Mouse (Mus musculus) hindbrain, embryonic 10.5 days (tissue): ENCODE results near the gene Ppp5c. TPM values are rescaled to one million over a fixed set of nuclear protein-coding genes. Genes with fewer than 3 reads are reported as not detected.

Experiments used
- DNase-seq: peaks from one replicate; pipeline ENCODE4 v3.0.0-alpha.2; 2017; ENCODE audit warnings: low spot score
- H3K27ac ChIP-seq: fragments of 300-500 bp; sonication (generic); 2 replicates; pipeline ENCODE4 v1.5.1; 2016; ENCODE audit warnings: mild to moderate bottlenecking, moderate library complexity
- H3K27me3 ChIP-seq: fragments of 300-500 bp; sonication (generic); 2 replicates; pipeline ENCODE4 v1.6.1; 2016; ENCODE audit warnings: mild to moderate bottlenecking; ENCODE audit not compliant: poor library complexity, insufficient read depth, severe bottlenecking
- H3K36me3 ChIP-seq: fragments of 300-500 bp; sonication (generic); 2 replicates; pipeline ENCODE4 v1.6.1; 2016; ENCODE audit warnings: mild to moderate bottlenecking, moderate library complexity
- H3K4me1 ChIP-seq: fragments of 300-500 bp; sonication (generic); replicated peaks from 2 replicates; pipeline ENCODE4 v1.6.1; 2016; ENCODE audit warnings: mild to moderate bottlenecking
- H3K4me3 ChIP-seq: fragments of 300-500 bp; sonication (generic); 2 replicates; pipeline ENCODE4 v1.5.1; 2016; ENCODE audit warnings: mild to moderate bottlenecking, moderate library complexity
- H3K9me3 ChIP-seq: fragments of 300-500 bp; sonication (generic); 2 replicates; pipeline ENCODE4 v1.6.1; 2016; ENCODE audit warnings: mild to moderate bottlenecking, moderate library complexity
- WGBS: fragments of 180-500 bp; shearing (Covaris S2); methylation state at CpG from one replicate; pipeline ENCODE4 v1.1.7; 2016; 5-methylcytosine and 5-hydroxymethylcytosine counted together
- polyA plus RNA-seq: library from polyadenylated mRNA; unstranded; fragments of >200 nt; fragmentation: Nextera tagmentation; extraction: Ambion mirVana; gene quantifications from 2 replicates; pipeline ENCODE4 v1.2.1, GENCODE M21; 2016

Gene Ppp5c
- polyA plus RNA-seq, 1 experiment from 2014 or later = 126 TPM

DNA sequence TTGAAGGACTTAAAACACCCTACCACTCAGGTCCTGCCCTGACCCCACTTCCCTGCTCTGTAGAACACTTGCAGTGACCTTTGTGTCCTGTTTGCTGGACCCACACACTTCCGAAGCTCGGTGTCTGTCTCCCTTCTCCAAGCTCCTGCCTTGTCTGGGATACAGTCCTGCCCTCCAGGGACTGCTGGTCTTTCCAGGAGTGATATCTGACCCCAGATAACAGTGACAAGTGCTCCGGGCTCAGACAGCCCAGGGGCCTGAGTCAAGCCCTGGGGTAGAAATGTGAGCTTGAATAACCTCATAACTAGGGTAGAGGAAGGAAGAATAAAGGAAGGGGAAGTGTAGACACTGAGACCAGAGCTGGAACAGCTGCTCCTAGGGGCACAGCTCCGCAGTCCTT, 4.0 kb downstream of the Ppp5c start:
- peaks cover 36% of the 10 kb centered on the region for H3K4me1 ChIP-seq
- DNase-seq = no peak
- 81% methylated on average over 4 of the region's 4 CpGs for whole genome bisulfite sequencing
- no peaks in the 10 kb centered on the region for H3K27me3 ChIP-seq
- peaks cover 71% of the 10 kb centered on the region for H3K36me3 ChIP-seq
- 0 out of 2 replicates have a peak, but pooled peaks cover 6% of the 10 kb centered on the region for H3K9me3 ChIP-seq
- H3K27ac ChIP-seq = no peak overlapping the region
- H3K4me3 ChIP-seq = no peak overlapping the region

DNA sequence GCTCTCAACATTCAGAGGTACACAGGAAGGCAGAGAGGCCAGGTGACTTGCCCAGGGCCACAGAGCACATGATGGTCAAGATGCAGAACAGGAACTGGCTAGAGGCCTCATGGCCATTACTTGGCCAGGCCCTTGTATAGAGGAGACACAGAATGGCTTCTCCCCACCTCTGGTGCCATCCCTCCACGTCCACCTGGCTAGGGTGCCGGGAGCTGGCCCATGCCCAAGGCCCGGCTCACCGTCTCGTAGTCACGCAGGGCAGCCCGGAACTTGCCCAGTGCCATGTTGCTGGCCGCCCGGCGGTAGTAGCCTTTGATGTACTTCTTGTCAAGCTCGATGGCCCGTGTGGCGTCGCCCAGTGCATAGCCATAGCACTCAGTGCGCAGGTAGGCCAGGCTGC, 5.5 kb downstream of the Ppp5c start:
- peaks cover 35% of the 10 kb centered on the region for H3K4me1 ChIP-seq
- 97% methylated on average over 15 of the region's 15 CpGs for WGBS
- H3K27ac ChIP-seq = no peak overlapping the region
- H3K9me3 ChIP-seq = no peaks in the 10 kb centered on the region
- no peak for DNase-seq
- no peak overlapping the region for H3K4me3 ChIP-seq
- peaks cover 82% of the 10 kb centered on the region for H3K36me3 ChIP-seq
- H3K27me3 ChIP-seq = no peaks in the 10 kb centered on the region

GRCm38 (mm10) chr7:17019426-17020166, 8.1 kb downstream of the Ppp5c start:
- peaks cover 96% of the 10 kb centered on the region for H3K36me3 ChIP-seq

GRCm38 (mm10) chr7:17017921-17018320, 9.8 kb downstream of the Ppp5c start:
- Histone ChIP-seq H3K36me3 (peaks cover 96% of the 10 kb centered on the region), H3K27ac (no peak overlapping the region), H3K4me3 (no peak overlapping the region), H3K9me3 (no peaks in the 10 kb centered on the region), H3K4me1 (no peaks in the 10 kb centered on the region), H3K27me3 (no peaks in the 10 kb centered on the region)
- WGBS = 92% methylated on average over 2 of the region's 2 CpGs
- DNase-seq = no peak

More at GRCm38 (mm10) chr7:17019426-17020166, 8.1 kb downstream of the Ppp5c start:
- Histone ChIP-seq H3K9me3 (no peaks in the 10 kb centered on the region), H3K4me3 (no peak overlapping the region), H3K27ac (no peak overlapping the region), H3K4me1 (peaks cover 9% of the 10 kb centered on the region), H3K27me3 (no peaks in the 10 kb centered on the region)
- DNase-seq = no peak
- 96% methylated on average over 7 of the region's 7 CpGs for WGBS

DNA sequence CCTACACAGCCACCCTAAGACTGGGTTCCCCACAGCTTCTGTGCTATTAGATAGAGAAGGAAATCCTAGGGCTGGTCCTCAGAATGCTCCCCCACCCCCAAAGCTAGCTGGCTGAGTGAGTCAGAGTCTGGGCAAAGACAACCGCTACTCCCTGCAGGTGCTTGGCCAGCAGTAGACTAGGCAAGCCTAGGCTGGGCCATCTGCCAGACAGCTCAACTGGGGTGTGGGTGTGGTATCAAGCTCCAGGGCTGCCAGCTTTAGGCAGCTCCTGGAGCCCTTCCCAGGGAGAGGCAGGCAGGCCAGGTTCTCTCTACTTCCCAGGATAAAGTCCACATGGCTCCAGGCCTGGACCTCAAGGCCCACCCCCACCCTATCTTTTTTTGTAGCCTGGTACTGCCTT, 10.7 kb downstream of the Ppp5c start:
- no peak for DNase-seq
- H3K9me3 ChIP-seq = no peaks in the 10 kb centered on the region
- peaks cover 96% of the 10 kb centered on the region for H3K36me3 ChIP-seq
- WGBS = 94% methylated on average over 1 of the region's 1 CpGs
- no peak overlapping the region for H3K4me3 ChIP-seq
- H3K4me1 ChIP-seq = no peaks in the 10 kb centered on the region
- no peaks in the 10 kb centered on the region for H3K27me3 ChIP-seq
- no peak overlapping the region for H3K27ac ChIP-seq

DNA sequence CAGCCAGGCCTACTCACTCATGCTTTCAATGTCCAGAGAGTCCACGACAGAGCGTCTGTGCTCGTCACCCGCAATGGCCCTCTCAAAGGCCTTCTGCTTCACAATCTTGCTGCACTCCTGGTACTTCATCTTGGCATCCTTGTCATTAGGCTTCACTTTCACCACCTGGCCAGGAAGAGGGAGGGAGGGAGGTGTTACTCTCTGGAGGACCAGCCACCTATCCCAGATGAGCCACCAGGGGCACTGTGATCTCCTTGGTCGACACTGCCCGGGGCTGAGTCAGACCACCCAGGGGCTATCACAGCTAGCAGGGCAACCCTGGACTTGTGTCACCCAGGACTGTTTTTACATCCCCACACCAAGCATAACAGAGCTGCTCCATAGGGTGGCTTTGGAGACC, 12.3 kb downstream of the Ppp5c start:
- no peaks in the 10 kb centered on the region for H3K9me3 ChIP-seq
- H3K4me1 ChIP-seq = no peaks in the 10 kb centered on the region
- 84% methylated on average over 6 of the region's 6 CpGs for WGBS
- DNase-seq = no peak
- no peak overlapping the region for H3K27ac ChIP-seq
- H3K36me3 ChIP-seq = peaks cover 96% of the 10 kb centered on the region
- H3K27me3 ChIP-seq = no peaks in the 10 kb centered on the region
- no peak overlapping the region for H3K4me3 ChIP-seq

DNA sequence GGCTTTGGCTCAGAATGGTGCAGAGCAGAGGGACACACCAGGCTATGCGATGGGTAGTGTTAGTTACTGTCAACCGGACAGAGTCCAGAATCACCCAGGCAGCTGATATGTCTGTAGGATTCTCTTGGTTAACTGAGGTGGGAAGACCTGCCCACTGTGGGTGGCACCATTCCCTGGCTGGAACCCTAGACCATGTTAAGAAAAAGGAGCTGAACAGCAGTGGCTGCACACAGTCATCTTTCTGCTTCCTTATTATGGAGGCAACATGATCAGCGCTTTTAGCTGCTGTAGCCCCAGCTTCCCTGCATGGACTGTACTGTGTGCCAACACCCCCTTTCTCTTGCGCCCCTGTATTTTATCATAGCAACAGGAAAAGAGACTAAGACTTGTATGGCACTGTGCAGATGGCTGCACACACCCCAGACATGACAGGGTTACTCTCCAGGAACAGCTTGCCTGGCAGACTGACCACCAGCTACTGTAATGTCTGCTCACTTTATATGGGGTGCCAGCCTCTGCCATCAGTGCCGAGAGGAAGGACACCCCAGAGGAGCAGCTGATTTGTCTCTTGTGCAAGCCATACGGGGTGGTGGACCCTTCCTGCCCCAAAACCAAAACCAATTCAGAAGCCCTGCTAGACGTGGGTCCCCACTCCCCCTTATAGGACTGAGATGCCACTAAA, 15.7 kb downstream of the Ppp5c start:
- no peaks in the 10 kb centered on the region for H3K27me3 ChIP-seq
- H3K4me1 ChIP-seq = no peaks in the 10 kb centered on the region
- no peaks in the 10 kb centered on the region for H3K9me3 ChIP-seq
- H3K27ac ChIP-seq = no peak overlapping the region
- no peak overlapping the region for H3K4me3 ChIP-seq
- H3K36me3 ChIP-seq = peaks cover 100% of the 10 kb centered on the region
- no peak for DNase-seq
- WGBS = 93% methylated on average over 7 of the region's 7 CpGs

GRCm38 (mm10) chr7:17010010-17010347, 17.7 kb downstream of the Ppp5c start:
- Histone ChIP-seq H3K4me3 (no peak overlapping the region), H3K9me3 (0 out of 2 replicates have a peak, but pooled peaks cover under 1% of the 10 kb centered on the region), H3K36me3 (peaks cover 100% of the 10 kb centered on the region), H3K27ac (no peak overlapping the region), H3K27me3 (no peaks in the 10 kb centered on the region), H3K4me1 (no peaks in the 10 kb centered on the region)
- 92% methylated on average over 5 of the region's 5 CpGs for WGBS
- no peak for DNase-seq

GRCm38 (mm10) chr7:17009326-17010009, 18.3 kb downstream of the Ppp5c start:
- H3K36me3 ChIP-seq = peaks cover 100% of the 10 kb centered on the region
- DNase-seq = no peak

DNA sequence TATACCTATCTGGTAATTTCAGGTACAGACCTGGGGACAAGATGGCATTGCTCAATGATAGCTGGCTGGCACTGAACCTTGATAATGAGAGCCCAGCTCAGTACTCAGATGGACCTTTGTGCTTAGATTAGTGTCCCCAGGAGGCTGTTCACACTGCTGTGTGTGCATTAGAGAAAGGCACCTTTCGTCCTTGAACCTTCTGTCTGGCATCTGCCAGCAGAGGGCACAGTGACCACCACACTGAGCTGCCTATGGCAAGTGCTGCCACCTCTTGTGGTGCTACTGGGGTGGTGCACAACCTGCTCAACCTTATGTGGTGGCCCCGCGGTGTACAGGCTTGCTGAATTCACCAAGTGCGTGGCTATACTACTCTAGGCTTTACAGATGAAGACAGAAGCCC, 20.4 kb downstream of the Ppp5c start:
- 84% methylated on average over 4 of the region's 4 CpGs for WGBS
- Histone ChIP-seq H3K4me3 (no peak overlapping the region), H3K4me1 (no peaks in the 10 kb centered on the region), H3K36me3 (peaks cover 91% of the 10 kb centered on the region), H3K27ac (no peak overlapping the region), H3K27me3 (no peaks in the 10 kb centered on the region), H3K9me3 (0 out of 2 replicates have a peak, but pooled peaks cover 4% of the 10 kb centered on the region)
- DNase-seq = no peak

More at GRCm38 (mm10) chr7:17009326-17010009, 18.3 kb downstream of the Ppp5c start:
- no peak overlapping the region for H3K27ac ChIP-seq
- no peak overlapping the region for H3K4me3 ChIP-seq
- no peaks in the 10 kb centered on the region for H3K4me1 ChIP-seq
- WGBS = 94% methylated on average over 16 of the region's 16 CpGs
- H3K9me3 ChIP-seq = 0 out of 2 replicates have a peak, but pooled peaks cover 4% of the 10 kb centered on the region
- H3K27me3 ChIP-seq = no peaks in the 10 kb centered on the region

GRCm38 (mm10) chr7:17004716-17005115, 23.0 kb downstream of the Ppp5c start:
- 89% methylated on average over 7 of the region's 7 CpGs for WGBS
- H3K27ac ChIP-seq = no peak overlapping the region
- no peak overlapping the region for H3K4me3 ChIP-seq
- H3K27me3 ChIP-seq = no peaks in the 10 kb centered on the region
- 0 out of 2 replicates have a peak, but pooled peaks cover 4% of the 10 kb centered on the region for H3K9me3 ChIP-seq
- H3K36me3 ChIP-seq = peaks cover 79% of the 10 kb centered on the region
- no peaks in the 10 kb centered on the region for H3K4me1 ChIP-seq
- DNase-seq = no peak

GRCm38 (mm10) chr7:17003230-17003960, 24.3 kb downstream of the Ppp5c start:
- Histone ChIP-seq H3K4me3 (no peak overlapping the region), H3K27me3 (no peaks in the 10 kb centered on the region), H3K27ac (no peak overlapping the region), H3K4me1 (no peaks in the 10 kb centered on the region), H3K9me3 (0 out of 2 replicates have a peak, but pooled peaks cover 4% of the 10 kb centered on the region), H3K36me3 (peaks cover 76% of the 10 kb centered on the region)
- no peak for DNase-seq
- 83% methylated on average over 7 of the region's 7 CpGs for WGBS
